In genomic region chr10:69326433-69326832, GRCm38 (mm10) we compare ENCODE assay signal across 8 mouse cellular contexts. TPM values are rescaled to one million over a fixed set of nuclear protein-coding genes. Genes with fewer than 3 reads are reported as not detected.
DNase-seq lines count a peak whose midpoint lies in the region; ATAC-seq lines count a peak whose summit lies in the region.

No protein-coding gene starts in this region.

- DNase-seq in adrenal gland, postnatal 10 days = peak; percentile 67
- DNase-seq in adrenal gland, adult 8-10 months = no peak
- DNase-seq in left cerebral cortex, postnatal 14 days (ENCODE audit: low spot score in 2 of 2) = peak; percentile 53 to 55
- no peak for DNase-seq in left cerebral cortex, adult 9 months (ENCODE audit: low spot score in 2 of 2)
- DNase-seq in cerebellum, adult 9-11 months = peak; percentile 22
- DNase-seq in MN1 (ENCODE audit: low spot score) = no peak

- H3K27me3 ChIP-seq in lung, embryonic 16.5 days (ENCODE audit: control insufficient read depth, insufficient read depth, low read depth, low read length) = no peaks in the 10 kb centered on the region

- H3K36me3 ChIP-seq in lung, embryonic 16.5 days (ENCODE audit: control insufficient read depth, insufficient read depth, low read length) = no peaks in the 10 kb centered on the region

- no peak overlapping the region for H3K4me3 ChIP-seq in lung, embryonic 16.5 days (ENCODE audit: low read length)

- H3K4me2 ChIP-seq in lung, embryonic 16.5 days (ENCODE audit: low read depth, low read length) = no peak overlapping the region

- no peak overlapping the region for H3K27ac ChIP-seq in lung, embryonic 16.5 days (ENCODE audit: low read length)

- H3K4me1 ChIP-seq in lung, embryonic 16.5 days (replicated peaks; ENCODE audit: control insufficient read depth, insufficient read depth, low read length) = no peaks in the 10 kb centered on the region

- H3K9ac ChIP-seq in lung, embryonic 16.5 days (ENCODE audit: low read length) = no peak overlapping the region

- H3K9me3 ChIP-seq in lung, embryonic 16.5 days (ENCODE audit: control insufficient read depth, low read length) = no peaks in the 10 kb centered on the region

- intact Hi-C loops in left cerebral cortex, postnatal 14 days (cut with DNase I) = no loop called here

- peak; percentile 53 for ATAC-seq in lung, embryonic 16.5 days (ENCODE audit: low read depth)
- ATAC-seq in erythroid progenitor cell, adult 5-6 weeks (replicated peaks; ENCODE audit: low FRiP score, poor library complexity, severe bottlenecking) = no peak

- 71% methylated on average over 3 of the region's 3 CpGs for WGBS in lung, embryonic 16.5 days

RNA-seq across cellular contexts. Expression of gene Cdk1, which starts 26.3 kb away (rescaled TPM):
- total RNA-seq in adrenal gland, postnatal 10 days (2021) = 10 to 100 TPM; 48.5 to 50.1 TPM
- 1 to 10 TPM; 1.9 to 7.7 (median 2.8) TPM for total RNA-seq in adrenal gland, adult 8-10 months (2022)
- 1 to 10 TPM; 2.6 to 3.3 TPM for total RNA-seq in left cerebral cortex, postnatal 14 days (2021)
- polyA plus RNA-seq in lung, embryonic 16.5 days (2015; fragmentation: Nextera tagmentation; extraction: Ambion mirVana) = 561 and 586 TPM in 2 replicates
- total RNA-seq in erythroid progenitor cell, adult 5-6 weeks (2015; ENCODE audit: low replicate concordance) = 179 and 182 TPM in 2 replicates
- total RNA-seq in erythroid progenitor cell, adult 5-6 weeks (2017; ENCODE audit: low replicate concordance) = 568 and 653 TPM in 2 replicates

Comparison
In these comparisons a context has a peak if more than half of its experiments do, and no peak if none do; other contexts are left out.
1. DNase-seq: peak in adrenal gland, postnatal 10 days (single experiment), left cerebral cortex, postnatal 14 days (2 of 2) and cerebellum, adult 9-11 months (single experiment); none in adrenal gland, adult 8-10 months (single experiment), left cerebral cortex, adult 9 months (0 of 2) and MN1 (single experiment).
2. RNA of gene Cdk1, which starts 26.3 kb away (total RNA-seq): 179 to 653 TPM in erythroid progenitor cell, adult 5-6 weeks and 48.5 to 50.1 TPM in adrenal gland, postnatal 10 days; 2.6 to 3.3 TPM in left cerebral cortex, postnatal 14 days and 1.9 to 7.7 TPM in adrenal gland, adult 8-10 months; every median in the first group is over 4 times any median in the second.